Mouse (Mus musculus): ENCODE results near the gene Gatb. TPM values are rescaled to one million over a fixed set of nuclear protein-coding genes. Genes with fewer than 3 reads are reported as not detected.

The Gatb gene
- polyA plus RNA-seq, 1 experiment from 2014 or later, result 21.6 TPM

DNA sequence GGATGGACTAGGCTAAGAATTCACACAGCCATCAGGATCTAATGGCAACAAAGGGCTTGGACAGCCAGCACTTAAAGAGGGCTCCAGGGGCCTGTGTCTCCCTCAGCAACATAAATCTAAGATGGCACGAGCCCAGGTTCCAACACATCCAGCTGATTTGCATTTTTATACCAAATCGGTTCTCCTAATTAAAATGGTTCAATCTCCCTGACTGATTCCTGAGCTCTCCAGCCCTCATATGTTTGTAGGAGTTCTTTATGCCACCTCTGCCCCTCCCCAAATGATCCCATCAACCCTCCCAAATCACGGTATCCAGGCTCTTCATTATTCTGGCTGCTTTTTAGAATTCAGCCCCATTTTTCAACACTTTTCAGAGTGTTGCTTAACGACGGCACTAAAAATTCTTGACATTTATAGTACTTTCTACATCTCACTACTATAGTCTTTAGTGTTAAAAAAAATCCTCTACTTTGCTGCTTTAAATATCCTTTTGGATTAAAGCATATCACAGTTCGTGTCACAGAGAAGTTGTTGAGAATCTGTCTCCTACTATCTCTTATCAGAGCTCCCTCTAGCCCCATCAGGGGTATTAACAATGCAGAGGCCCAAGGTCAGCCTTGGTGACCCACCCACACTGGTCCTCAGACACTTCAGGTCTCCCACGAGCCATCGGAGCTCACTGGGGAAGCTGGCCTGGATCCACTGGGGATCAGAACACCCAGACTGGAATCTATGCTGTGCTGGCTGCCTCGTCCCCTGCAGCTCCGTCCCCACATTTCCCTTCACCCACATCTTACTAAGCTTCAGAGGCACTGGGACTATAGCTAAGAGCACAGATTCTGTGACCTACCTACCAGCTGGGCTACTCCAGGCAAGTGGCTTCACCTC, 88.3 kb downstream of the Gatb start:
- no peaks in the 10 kb centered on the region for H3K4me1 ChIP-seq (replicated peaks; ENCODE audit: control insufficient read depth, insufficient read depth, low read length)
- no peak overlapping the region for H3K4me2 ChIP-seq (replicated peaks)
- no peaks in the 10 kb centered on the region for H3K36me3 ChIP-seq (replicated peaks; ENCODE audit: control insufficient read depth, insufficient read depth)
- no peak overlapping the region for H3K4me3 ChIP-seq (replicated peaks; ENCODE audit: low read length)
- no peaks in the 10 kb centered on the region for H3K27me3 ChIP-seq (ENCODE audit: control insufficient read depth, insufficient read depth, low read length)
- no peak overlapping the region for H3K27ac ChIP-seq
- ATAC-seq (ENCODE audit: low FRiP score) (no peak), DNase-seq (ENCODE audit: low spot score) (no peak)
- no peaks in the 10 kb centered on the region for H3K9me3 ChIP-seq (ENCODE audit: control insufficient read depth, low read length)
- WGBS, result 72% methylated on average over 10 of the region's 10 CpGs
- H3K9ac ChIP-seq, result no peak overlapping the region

DNA sequence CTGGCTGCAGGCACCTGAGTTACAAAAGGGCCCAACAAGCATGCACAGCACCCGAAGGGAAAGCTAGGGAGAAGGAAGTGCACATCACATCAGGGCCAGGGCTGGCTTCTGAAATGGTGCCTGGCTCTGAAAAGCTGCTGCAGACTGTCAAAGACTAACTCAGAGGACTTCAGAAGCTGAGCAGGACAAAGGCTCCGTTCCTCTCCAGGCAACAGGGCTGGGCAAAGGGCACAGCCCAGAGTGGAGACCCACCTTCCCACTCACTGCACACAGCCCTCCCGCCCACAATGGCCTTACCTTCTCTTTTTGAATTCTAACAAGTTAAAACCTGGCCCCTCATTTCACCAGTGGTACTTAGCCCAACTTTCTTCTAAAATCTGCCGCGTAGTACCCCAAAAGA, 89.9 kb downstream of the Gatb start:
- no peaks in the 10 kb centered on the region for H3K27me3 ChIP-seq (ENCODE audit: control insufficient read depth, insufficient read depth, low read length)
- H3K4me3 ChIP-seq (replicated peaks; ENCODE audit: low read length), result no peak overlapping the region
- no peak overlapping the region for H3K9ac ChIP-seq
- DNase-seq (ENCODE audit: low spot score) (no peak), ATAC-seq (ENCODE audit: low FRiP score) (no peak)
- H3K36me3 ChIP-seq (replicated peaks; ENCODE audit: control insufficient read depth, insufficient read depth), result no peaks in the 10 kb centered on the region
- H3K4me2 ChIP-seq (replicated peaks), result no peak overlapping the region
- H3K4me1 ChIP-seq (replicated peaks; ENCODE audit: control insufficient read depth, insufficient read depth, low read length), result no peaks in the 10 kb centered on the region
- H3K27ac ChIP-seq, result no peak overlapping the region
- H3K9me3 ChIP-seq (ENCODE audit: control insufficient read depth, low read length), result no peaks in the 10 kb centered on the region
- WGBS, result 76% methylated on average over 5 of the region's 5 CpGs

DNA sequence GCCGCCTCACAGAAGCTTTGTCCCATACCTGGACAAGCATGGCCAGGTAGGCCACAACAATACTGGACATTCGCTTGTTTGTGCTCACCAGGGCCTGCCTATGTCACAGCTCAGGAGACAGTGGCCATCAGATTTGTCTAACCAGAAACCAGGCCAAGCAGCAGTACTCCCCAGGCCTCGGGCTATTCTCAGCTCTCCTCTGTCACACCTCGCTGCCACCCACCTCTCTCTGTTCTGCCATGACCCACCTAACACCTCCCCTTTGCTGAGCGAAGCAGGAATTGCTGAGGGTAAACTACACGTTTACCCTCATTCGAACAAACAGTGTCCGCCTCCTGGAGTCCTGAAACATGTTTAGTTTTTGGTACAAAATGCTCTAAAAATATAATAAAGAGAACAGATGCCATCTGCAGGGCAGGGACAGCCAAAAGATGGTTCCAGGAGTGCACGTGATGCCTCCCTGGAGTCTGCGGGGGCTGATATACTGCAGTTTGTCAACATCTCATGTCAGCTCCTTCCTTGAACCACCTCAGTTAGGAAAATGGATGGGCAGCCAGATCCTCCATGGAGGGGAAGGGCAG, 90.8 kb downstream of the Gatb start:
- Histone ChIP-seq H3K27me3 (ENCODE audit: control insufficient read depth, insufficient read depth, low read length) (no peaks in the 10 kb centered on the region), H3K4me2 (replicated peaks) (no peak overlapping the region), H3K27ac (no peak overlapping the region), H3K9ac (no peak overlapping the region), H3K9me3 (ENCODE audit: control insufficient read depth, low read length) (no peaks in the 10 kb centered on the region), H3K36me3 (replicated peaks; ENCODE audit: control insufficient read depth, insufficient read depth) (no peaks in the 10 kb centered on the region), H3K4me3 (replicated peaks; ENCODE audit: low read length) (no peak overlapping the region), H3K4me1 (replicated peaks; ENCODE audit: control insufficient read depth, insufficient read depth, low read length) (no peaks in the 10 kb centered on the region)
- DNase-seq (ENCODE audit: low spot score) (no peak), ATAC-seq (ENCODE audit: low FRiP score) (no peak)
- WGBS, result 86% methylated on average over 10 of the region's 10 CpGs

DNA sequence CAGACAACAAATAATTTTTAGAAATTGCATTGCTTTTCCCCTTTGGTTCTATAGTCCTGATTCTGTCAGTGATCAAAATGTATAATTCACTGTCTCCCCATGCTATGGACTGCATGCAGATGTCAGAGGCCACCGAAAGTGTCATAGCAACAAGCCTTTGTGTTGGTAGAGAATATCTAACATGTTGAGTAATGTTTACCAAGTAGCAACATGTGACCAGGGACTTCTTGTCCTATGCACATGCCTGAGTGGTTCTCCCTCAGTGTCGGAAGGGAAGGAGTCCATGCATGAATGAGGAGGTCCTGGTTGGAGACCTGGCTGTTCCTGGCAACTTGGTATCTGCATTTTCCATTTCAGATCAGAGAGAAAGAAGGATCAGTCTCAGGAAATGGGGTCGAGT, 92.2 kb downstream of the Gatb start:
- Histone ChIP-seq H3K27me3 (ENCODE audit: control insufficient read depth, insufficient read depth, low read length) (no peaks in the 10 kb centered on the region), H3K36me3 (replicated peaks; ENCODE audit: control insufficient read depth, insufficient read depth) (no peaks in the 10 kb centered on the region), H3K4me2 (replicated peaks) (no peak overlapping the region), H3K27ac (no peak overlapping the region), H3K4me3 (replicated peaks; ENCODE audit: low read length) (no peak overlapping the region), H3K4me1 (replicated peaks; ENCODE audit: control insufficient read depth, insufficient read depth, low read length) (no peaks in the 10 kb centered on the region), H3K9ac (no peak overlapping the region), H3K9me3 (ENCODE audit: control insufficient read depth, low read length) (no peaks in the 10 kb centered on the region)
- ATAC-seq (ENCODE audit: low FRiP score) (no peak), DNase-seq (ENCODE audit: low spot score) (no peak)
- 69% methylated on average over 3 of the region's 3 CpGs for WGBS

DNA sequence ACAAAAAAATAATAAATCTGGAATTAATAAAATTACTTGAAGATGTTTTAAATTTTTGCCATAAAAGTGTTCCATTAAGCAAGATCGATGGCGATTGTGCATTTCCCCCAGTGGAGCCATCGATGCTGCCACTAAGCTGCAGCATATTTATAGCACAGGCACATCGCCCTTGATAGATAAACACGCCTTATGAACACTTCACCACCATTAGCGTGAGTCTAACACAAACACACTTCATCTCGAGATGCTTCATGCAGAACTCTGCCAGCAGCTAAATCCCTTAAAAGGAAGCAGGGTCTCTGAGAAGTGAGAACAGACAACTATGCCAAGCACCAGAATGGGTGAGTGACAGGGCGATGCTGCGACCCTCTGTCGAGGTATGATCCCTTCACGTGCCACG, 92.8 kb downstream of the Gatb start:
- no peak overlapping the region for H3K4me2 ChIP-seq (replicated peaks)
- no peaks in the 10 kb centered on the region for H3K27me3 ChIP-seq (ENCODE audit: control insufficient read depth, insufficient read depth, low read length)
- no peak overlapping the region for H3K27ac ChIP-seq
- no peaks in the 10 kb centered on the region for H3K9me3 ChIP-seq (ENCODE audit: control insufficient read depth, low read length)
- ATAC-seq (ENCODE audit: low FRiP score) (no peak), DNase-seq (ENCODE audit: low spot score) (no peak)
- 83% methylated on average over 12 of the region's 12 CpGs for WGBS
- no peaks in the 10 kb centered on the region for H3K4me1 ChIP-seq (replicated peaks; ENCODE audit: control insufficient read depth, insufficient read depth, low read length)
- H3K4me3 ChIP-seq (replicated peaks; ENCODE audit: low read length), result no peak overlapping the region
- H3K36me3 ChIP-seq (replicated peaks; ENCODE audit: control insufficient read depth, insufficient read depth), result no peaks in the 10 kb centered on the region
- H3K9ac ChIP-seq, result no peak overlapping the region

DNA sequence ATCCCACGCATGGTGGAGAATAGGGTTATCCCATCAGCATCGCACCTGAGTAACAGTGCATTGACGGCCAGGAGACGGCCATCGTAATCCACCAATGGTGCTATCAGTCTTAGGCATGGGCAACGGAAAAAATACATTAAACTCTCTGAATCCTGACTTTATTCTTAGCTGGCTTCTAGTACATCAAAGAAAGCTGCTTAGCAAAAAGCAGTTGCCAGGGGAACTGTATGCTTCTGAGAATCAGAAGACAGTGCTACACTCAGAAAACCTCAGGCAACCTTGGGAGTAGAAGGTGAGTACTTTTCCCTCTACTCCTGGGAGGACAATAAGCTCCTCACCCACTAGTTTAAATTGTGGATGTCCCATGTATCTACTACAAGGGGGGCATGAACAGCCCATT, 93.8 kb downstream of the Gatb start:
- no peaks in the 10 kb centered on the region for H3K9me3 ChIP-seq (ENCODE audit: control insufficient read depth, low read length)
- 89% methylated on average over 6 of the region's 6 CpGs for WGBS
- ATAC-seq (ENCODE audit: low FRiP score), result no peak
- H3K36me3 ChIP-seq (replicated peaks; ENCODE audit: control insufficient read depth, insufficient read depth), result no peaks in the 10 kb centered on the region
- no peak overlapping the region for H3K4me2 ChIP-seq (replicated peaks)
- DNase-seq (ENCODE audit: low spot score), result no peak
- no peak overlapping the region for H3K9ac ChIP-seq
- H3K27ac ChIP-seq, result no peak overlapping the region
- no peaks in the 10 kb centered on the region for H3K4me1 ChIP-seq (replicated peaks; ENCODE audit: control insufficient read depth, insufficient read depth, low read length)
- no peak overlapping the region for H3K4me3 ChIP-seq (replicated peaks; ENCODE audit: low read length)
- no peaks in the 10 kb centered on the region for H3K27me3 ChIP-seq (ENCODE audit: control insufficient read depth, insufficient read depth, low read length)

DNA sequence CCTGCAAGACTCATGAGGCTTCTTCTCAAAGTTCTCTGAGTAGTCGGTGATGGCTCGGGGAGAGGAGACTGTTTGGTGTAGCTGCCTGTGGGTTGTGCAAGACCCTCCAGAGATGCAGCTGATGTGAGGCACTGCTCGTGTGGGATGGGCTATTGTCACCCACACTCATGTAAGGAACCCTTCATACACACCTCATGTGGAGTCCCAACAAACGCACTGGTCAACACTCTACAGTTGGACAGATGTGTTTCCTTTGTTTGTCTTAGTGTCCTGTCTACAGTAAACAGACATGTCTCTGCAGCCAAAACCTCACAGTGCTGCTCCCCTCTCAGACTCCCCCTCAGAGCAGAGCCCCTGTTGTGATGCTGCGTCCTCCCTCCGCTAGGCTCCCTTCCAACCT, 95.9 kb downstream of the Gatb start:
- Histone ChIP-seq H3K4me1 (replicated peaks; ENCODE audit: control insufficient read depth, insufficient read depth, low read length) (no peaks in the 10 kb centered on the region), H3K4me2 (replicated peaks) (no peak overlapping the region), H3K9ac (no peak overlapping the region), H3K27ac (no peak overlapping the region), H3K27me3 (ENCODE audit: control insufficient read depth, insufficient read depth, low read length) (no peaks in the 10 kb centered on the region), H3K36me3 (replicated peaks; ENCODE audit: control insufficient read depth, insufficient read depth) (no peaks in the 10 kb centered on the region), H3K9me3 (ENCODE audit: control insufficient read depth, low read length) (no peaks in the 10 kb centered on the region), H3K4me3 (replicated peaks; ENCODE audit: low read length) (no peak overlapping the region)
- DNase-seq (ENCODE audit: low spot score) (no peak), ATAC-seq (ENCODE audit: low FRiP score) (no peak)
- 90% methylated on average over 6 of the region's 6 CpGs for WGBS

DNA sequence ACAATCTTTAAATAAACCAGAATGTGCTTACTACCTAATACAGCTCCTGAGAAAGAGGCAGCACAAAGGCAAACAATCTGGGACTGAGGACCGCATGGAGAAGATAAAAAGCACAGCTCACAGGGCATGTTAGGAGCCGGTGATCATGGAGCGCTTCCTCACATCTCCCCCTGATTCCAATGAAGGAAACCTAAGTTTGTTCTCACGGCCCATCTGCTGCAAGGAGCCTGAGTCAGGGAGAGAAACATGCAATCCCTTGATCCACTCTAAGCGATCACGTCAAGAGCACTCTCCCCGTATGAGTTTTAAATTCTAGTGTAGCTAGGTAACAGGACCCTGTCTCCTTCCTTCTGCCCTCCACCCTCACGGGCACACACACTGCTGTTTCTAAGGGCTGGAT, 103.2 kb downstream of the Gatb start:
- no peak overlapping the region for H3K4me3 ChIP-seq (replicated peaks; ENCODE audit: low read length)
- H3K36me3 ChIP-seq (replicated peaks; ENCODE audit: control insufficient read depth, insufficient read depth), result no peaks in the 10 kb centered on the region
- WGBS, result 79% methylated on average over 8 of the region's 8 CpGs
- DNase-seq (ENCODE audit: low spot score), result no peak
- H3K27me3 ChIP-seq (ENCODE audit: control insufficient read depth, insufficient read depth, low read length), result no peaks in the 10 kb centered on the region
- H3K9ac ChIP-seq, result no peak overlapping the region
- no peaks in the 10 kb centered on the region for H3K9me3 ChIP-seq (ENCODE audit: control insufficient read depth, low read length)
- ATAC-seq (ENCODE audit: low FRiP score), result no peak
- H3K4me1 ChIP-seq (replicated peaks; ENCODE audit: control insufficient read depth, insufficient read depth, low read length), result no peaks in the 10 kb centered on the region
- no peak overlapping the region for H3K27ac ChIP-seq
- H3K4me2 ChIP-seq (replicated peaks), result no peak overlapping the region

DNA sequence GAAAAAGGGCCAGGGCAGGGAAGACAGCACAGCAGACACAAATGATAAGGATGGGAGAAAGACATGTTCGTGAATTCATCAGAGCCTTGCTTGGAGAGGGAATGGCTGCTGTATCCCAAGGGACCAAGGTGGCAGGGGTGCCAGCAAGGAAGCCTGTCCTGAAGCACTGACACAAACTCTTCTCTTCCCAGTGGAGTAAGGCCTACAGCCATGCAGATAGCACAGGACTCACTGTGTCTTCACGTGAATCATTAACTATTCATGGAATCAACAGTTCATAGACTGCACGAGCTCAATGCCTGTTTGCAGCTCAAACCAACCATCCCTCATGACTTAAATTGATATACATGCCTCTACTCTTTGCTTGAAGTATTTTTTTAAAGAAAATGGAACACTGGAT, 104.0 kb downstream of the Gatb start:
- Histone ChIP-seq H3K9ac (no peak overlapping the region), H3K27ac (no peak overlapping the region), H3K4me2 (replicated peaks) (no peak overlapping the region), H3K4me3 (replicated peaks; ENCODE audit: low read length) (no peak overlapping the region), H3K36me3 (replicated peaks; ENCODE audit: control insufficient read depth, insufficient read depth) (no peaks in the 10 kb centered on the region), H3K27me3 (ENCODE audit: control insufficient read depth, insufficient read depth, low read length) (no peaks in the 10 kb centered on the region), H3K9me3 (ENCODE audit: control insufficient read depth, low read length) (no peaks in the 10 kb centered on the region), H3K4me1 (replicated peaks; ENCODE audit: control insufficient read depth, insufficient read depth, low read length) (no peaks in the 10 kb centered on the region)
- no peak for ATAC-seq (ENCODE audit: low FRiP score)
- WGBS, result 72% methylated on average over 3 of the region's 3 CpGs
- DNase-seq (ENCODE audit: low spot score), result no peak
